Mouse (Mus musculus): ENCODE measurements around the gene Mid1ip1. TPM values are rescaled to one million over a fixed set of nuclear protein-coding genes. Genes with fewer than 3 reads are reported as not detected.

Mid1ip1 gene
- 151 TPM for polyA plus RNA-seq (2021)

GRCm38 (mm10) chrX:10714696-10715140 is at the start of gene Mid1ip1:
Gene Mid1ip1 (plus strand): TSS chrX:10715013.
- in situ Hi-C loops (cut with MboI; ENCODE audit: low pct_unique_long_range_greater_than_20kb) = loop anchor here (5.0 kb wide), 3 partner anchors 48 to 373 kb away; no protein-coding TSS in a partner anchor
- ATAC-seq = peak; percentile 47

GRCm38 (mm10) chrX:10694455-10695180 is 20.2 kb upstream of the Mid1ip1 start:
- in situ Hi-C loops (cut with MboI; ENCODE audit: low pct_unique_long_range_greater_than_20kb) = no loop called here
- POLR2A ChIA-PET = no interaction called here
- peaks cover 9% of the 10 kb centered on the region for H3K27me3 ChIP-seq
- no peak for TF ChIP-seq CTCF (IDR thresholded peaks at IDR 0.05)
- CTCF ChIA-PET = no interaction called here
- ATAC-seq (no peak), DNase-seq (ENCODE audit: low read depth, low spot score) (no peak)

More at GRCm38 (mm10) chrX:10714696-10715140, at the start of gene Mid1ip1:
- peaks cover 12% of the 10 kb centered on the region for H3K27me3 ChIP-seq
- TF ChIP-seq CTCF (IDR thresholded peaks at IDR 0.05) = no peak
- ChIA-PET CTCF (interaction anchor here (1.0 kb wide), 1 partner anchor 14 kb away, joined by 3 read pairs; no protein-coding TSS in a partner anchor), POLR2A (no interaction called here)
- no peak for DNase-seq (ENCODE audit: low read depth, low spot score)

GRCm38 (mm10) chrX:10706728-10707127 is 8.1 kb upstream of the Mid1ip1 start:
- POLR2A ChIA-PET = no interaction called here
- CTCF ChIA-PET = no interaction called here
- TF ChIP-seq CTCF (IDR thresholded peaks at IDR 0.05) = no peak
- DNase-seq (ENCODE audit: low read depth, low spot score) (no peak), ATAC-seq (no peak)
- H3K27me3 ChIP-seq = peaks cover 8% of the 10 kb centered on the region
- in situ Hi-C loops (cut with MboI; ENCODE audit: low pct_unique_long_range_greater_than_20kb) = no loop called here

- no peak for TF ChIP-seq CTCF (IDR thresholded peaks at IDR 0.05)
- POLR2A ChIA-PET = interaction anchor here (0.6 kb wide), 1 partner anchor 199 kb away, joined by 3 read pairs; no protein-coding TSS in a partner anchor
- CTCF ChIA-PET = interaction anchor here (1.0 kb wide), 1 partner anchor 13 kb away, joined by 3 read pairs; no protein-coding TSS in a partner anchor
- ATAC-seq = no peak
- peaks cover 12% of the 10 kb centered on the region for H3K27me3 ChIP-seq
- DNase-seq (ENCODE audit: low read depth, low spot score) = no peak
- in situ Hi-C loops (cut with MboI; ENCODE audit: low pct_unique_long_range_greater_than_20kb) = loop anchor here (5.0 kb wide), 1 partner anchor 373 kb away; no protein-coding TSS in a partner anchor
Measured at GRCm38 (mm10) chrX:10713839-10714637, 775 bp upstream of the Mid1ip1 start.

GRCm38 (mm10) chrX:10716917-10717763 is 2.3 kb downstream of the Mid1ip1 start:
- ChIA-PET POLR2A (no interaction called here), CTCF (interaction anchor here (0.8 kb wide), 1 partner anchor 15 kb away, joined by 3 read pairs; no protein-coding TSS in a partner anchor)
- peaks cover 15% of the 10 kb centered on the region for H3K27me3 ChIP-seq
- in situ Hi-C loops (cut with MboI; ENCODE audit: low pct_unique_long_range_greater_than_20kb) = loop anchor here (5.0 kb wide), 2 partner anchors 45 to 265 kb away; no protein-coding TSS in a partner anchor
- DNase-seq (ENCODE audit: low read depth, low spot score) (no peak), ATAC-seq (peak; percentile 83)
- no peak for TF ChIP-seq CTCF (IDR thresholded peaks at IDR 0.05)

GRCm38 (mm10) chrX:10718021-10718837 is 3.4 kb downstream of the Mid1ip1 start:
- DNase-seq (ENCODE audit: low read depth, low spot score) = no peak
- in situ Hi-C loops (cut with MboI; ENCODE audit: low pct_unique_long_range_greater_than_20kb) = loop anchor here (5.0 kb wide), 2 partner anchors 44 to 264 kb away; no protein-coding TSS in a partner anchor
- ATAC-seq = no peak
- ChIA-PET CTCF (interaction anchor here (0.9 kb wide), 1 partner anchor 16 kb away, joined by 3 read pairs; no protein-coding TSS in a partner anchor), POLR2A (no interaction called here)
- no peak for TF ChIP-seq CTCF (IDR thresholded peaks at IDR 0.05)
- peaks cover 15% of the 10 kb centered on the region for H3K27me3 ChIP-seq

- ATAC-seq (peak; percentile 50), DNase-seq (ENCODE audit: low read depth, low spot score) (no peak)
- CTCF ChIA-PET = interaction anchor here (0.9 kb wide), 1 partner anchor 15 kb away, joined by 3 read pairs; no protein-coding TSS in a partner anchor
- POLR2A ChIA-PET = no interaction called here
- no peak for TF ChIP-seq CTCF (IDR thresholded peaks at IDR 0.05)
- in situ Hi-C loops (cut with MboI; ENCODE audit: low pct_unique_long_range_greater_than_20kb) = loop anchor here (5.0 kb wide), 2 partner anchors 43 to 263 kb away; no protein-coding TSS in a partner anchor
- peaks cover 19% of the 10 kb centered on the region for H3K27me3 ChIP-seq
Measured at GRCm38 (mm10) chrX:10718838-10719539, 4.2 kb downstream of the Mid1ip1 start.

GRCm38 (mm10) chrX:10720391-10720790 is 5.6 kb downstream of the Mid1ip1 start:
- CTCF ChIA-PET = interaction anchor here (1.1 kb wide), 1 partner anchor 21 kb away, joined by 3 read pairs; no protein-coding TSS in a partner anchor
- DNase-seq (ENCODE audit: low read depth, low spot score) = no peak
- POLR2A ChIA-PET = interaction anchor here (0.6 kb wide), 1 partner anchor 401 kb away, joined by 3 read pairs; no protein-coding TSS in a partner anchor
- TF ChIP-seq CTCF (IDR thresholded peaks at IDR 0.05) = no peak
- H3K27me3 ChIP-seq = peaks cover 24% of the 10 kb centered on the region
- no peak for ATAC-seq
- in situ Hi-C loops (cut with MboI; ENCODE audit: low pct_unique_long_range_greater_than_20kb) = no loop called here
